Mouse (Mus musculus): ENCODE measurements around the gene Epop. TPM values are rescaled to one million over a fixed set of nuclear protein-coding genes. Genes with fewer than 3 reads are reported as not detected.

Gene Epop
- total RNA-seq, 2 experiments from 2014 or later = 0.75 to 1.00 TPM

DNA sequence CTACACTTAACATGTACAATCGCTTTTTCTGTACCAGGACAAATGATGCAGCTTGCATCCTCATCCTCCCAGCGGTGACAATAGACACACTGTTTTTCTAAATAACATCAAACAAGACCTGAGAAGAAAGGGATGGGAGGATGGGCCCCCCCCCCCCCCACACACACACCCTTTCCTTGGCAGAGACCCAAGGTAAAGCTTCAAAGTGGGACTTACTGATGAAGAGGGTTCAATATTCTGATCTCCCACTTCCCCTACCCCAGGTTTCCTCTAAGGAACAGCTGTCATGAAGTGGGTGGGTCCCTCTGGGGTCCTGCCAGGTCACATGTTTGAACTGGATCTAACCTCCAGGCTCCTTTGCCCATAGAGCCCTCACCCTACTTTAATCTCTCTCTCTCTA lies 1.5 kb upstream of the Epop start:
- DNase-seq (ENCODE audit: low spot score) = no peak

DNA sequence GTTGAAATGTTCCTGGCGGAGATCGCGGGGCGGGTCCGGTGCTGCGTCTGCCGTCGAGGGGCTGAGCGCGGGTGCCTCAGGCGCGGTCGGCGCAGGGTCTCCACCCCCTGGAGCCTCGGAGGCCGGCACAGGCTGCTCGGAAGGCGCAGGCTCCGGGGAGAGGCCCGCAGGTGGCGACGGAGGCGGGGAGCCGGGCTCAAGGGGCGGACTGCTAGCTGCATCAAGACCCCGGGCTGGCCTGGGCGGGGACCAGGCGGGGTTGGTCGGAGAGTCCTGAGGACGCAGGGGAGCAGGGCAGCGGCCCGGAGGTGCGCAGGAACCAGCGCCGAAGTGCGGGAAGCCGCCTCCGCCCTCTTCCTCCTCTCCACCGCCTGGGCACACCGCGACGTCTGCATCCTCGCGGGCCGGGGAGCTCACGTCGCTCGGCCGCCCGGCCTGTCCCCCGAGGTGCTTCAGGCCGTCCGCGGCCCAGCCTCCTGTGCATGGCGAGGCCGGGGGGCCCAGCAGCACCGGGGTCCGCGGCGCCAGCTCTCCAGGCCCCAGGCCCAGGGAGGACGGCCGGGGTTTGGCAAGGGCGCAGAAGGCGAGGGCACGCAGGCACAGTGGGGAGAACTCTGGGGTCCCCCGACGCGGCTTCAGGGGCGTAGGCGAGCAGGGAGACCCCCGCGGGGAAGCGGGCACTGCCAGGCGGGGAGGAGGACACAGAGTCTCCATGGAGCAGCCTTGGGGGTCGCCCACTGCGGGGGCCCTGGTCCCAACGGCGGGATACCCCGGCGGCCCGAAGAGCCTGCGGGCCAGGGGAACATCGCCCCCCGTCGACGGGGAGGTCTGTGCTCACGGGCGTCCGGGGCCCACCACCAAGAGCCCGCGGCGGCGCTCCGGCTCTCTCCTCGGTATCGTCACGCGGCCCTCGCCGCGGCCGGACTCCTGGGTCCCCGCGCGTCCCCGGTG lies 659 bp downstream of the Epop start:
- no peak for DNase-seq (ENCODE audit: low spot score)

DNA sequence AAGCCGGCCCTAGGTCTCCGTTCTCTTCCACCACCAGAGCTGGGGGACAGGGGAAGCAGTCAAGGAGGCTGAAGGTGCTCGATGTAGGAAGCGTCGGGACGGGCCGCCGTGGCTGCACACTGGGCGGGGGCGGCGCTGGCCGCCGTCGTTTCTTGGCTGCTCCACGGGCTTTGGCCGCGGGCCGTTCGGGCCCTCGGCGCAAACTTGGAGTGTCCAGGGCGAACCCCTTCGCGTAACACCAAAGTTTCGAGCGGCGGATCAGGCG lies 1.3 kb downstream of the Epop start:
- DNase-seq (ENCODE audit: low spot score) = no peak

DNA sequence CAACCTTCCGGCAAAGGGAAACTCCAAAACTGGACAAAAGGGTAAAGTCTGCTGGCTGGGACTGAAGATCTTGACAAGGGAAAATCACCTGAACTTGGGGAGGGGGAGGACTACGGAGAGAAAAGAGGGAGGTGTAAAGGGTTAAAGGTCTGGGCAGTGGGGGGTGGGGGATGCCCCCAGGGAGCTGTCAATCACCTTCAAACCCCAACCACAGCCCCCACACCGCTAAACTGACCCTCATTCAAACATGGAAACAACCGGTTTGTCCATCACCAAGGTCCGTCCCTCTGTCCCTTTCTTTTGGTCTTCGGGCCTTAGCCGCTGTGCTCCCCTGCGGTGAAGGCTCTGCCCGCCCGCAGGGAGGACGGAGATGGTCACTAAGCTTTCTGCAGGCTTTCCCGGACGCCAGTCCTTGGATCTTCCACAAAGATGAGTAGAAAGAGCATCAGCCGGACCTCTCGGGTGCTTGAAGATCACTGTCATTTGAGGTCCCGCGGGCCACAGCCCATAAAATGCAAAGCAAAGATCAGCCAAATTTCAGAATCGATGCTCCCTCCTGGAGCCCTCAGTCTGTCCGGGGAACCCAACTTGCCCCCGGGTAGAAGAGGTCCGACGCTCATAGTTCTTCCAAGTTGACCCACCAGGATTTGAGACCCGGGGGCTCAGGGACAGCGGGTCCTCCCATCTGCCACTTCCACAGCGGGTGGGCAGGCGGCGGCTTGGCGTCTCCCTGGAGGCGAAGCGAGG lies 1.8 kb downstream of the Epop start:
- DNase-seq (ENCODE audit: low spot score) = no peak

DNA sequence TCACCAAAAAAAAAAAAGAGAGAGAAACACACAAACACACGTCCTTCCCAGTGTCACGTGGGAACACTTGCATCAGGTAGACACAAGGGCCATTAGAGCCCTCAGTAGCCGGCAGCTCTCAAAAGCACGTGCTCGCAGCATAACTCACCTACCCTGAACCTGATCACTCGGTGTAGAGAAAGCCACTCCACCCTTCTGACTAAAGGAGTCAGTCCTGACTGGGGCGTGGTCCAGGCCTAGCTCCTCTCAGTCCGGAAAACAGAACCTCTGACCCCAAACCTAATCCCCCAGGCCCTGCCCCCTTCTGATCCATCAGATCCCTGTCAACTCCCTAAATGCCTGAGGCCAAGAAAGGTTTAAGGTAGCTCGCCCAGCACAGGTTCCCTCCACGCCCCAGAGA lies 2.7 kb downstream of the Epop start:
- no peak for DNase-seq (ENCODE audit: low spot score)

DNA sequence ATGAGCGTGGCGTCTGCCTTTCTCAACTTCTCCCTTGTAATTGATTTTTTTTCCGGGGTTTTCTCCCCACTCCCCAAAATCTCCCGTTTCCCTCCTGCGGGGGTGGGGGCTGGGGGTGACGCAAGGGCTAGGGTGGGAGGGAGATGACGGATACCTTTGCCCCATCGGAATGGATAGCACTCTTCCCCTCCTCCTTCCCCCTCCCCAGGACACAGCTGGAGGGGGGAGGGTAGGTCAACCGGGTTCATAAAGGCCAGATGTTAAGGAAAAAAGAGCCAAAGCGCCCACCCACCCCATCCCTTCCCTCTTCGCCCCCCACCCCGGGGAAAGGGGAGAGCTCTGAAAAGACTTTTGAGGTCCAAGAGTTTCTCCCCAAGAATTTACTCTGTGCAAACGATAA lies 3.1 kb downstream of the Epop start:
- DNase-seq (ENCODE audit: low spot score) = no peak

DNA sequence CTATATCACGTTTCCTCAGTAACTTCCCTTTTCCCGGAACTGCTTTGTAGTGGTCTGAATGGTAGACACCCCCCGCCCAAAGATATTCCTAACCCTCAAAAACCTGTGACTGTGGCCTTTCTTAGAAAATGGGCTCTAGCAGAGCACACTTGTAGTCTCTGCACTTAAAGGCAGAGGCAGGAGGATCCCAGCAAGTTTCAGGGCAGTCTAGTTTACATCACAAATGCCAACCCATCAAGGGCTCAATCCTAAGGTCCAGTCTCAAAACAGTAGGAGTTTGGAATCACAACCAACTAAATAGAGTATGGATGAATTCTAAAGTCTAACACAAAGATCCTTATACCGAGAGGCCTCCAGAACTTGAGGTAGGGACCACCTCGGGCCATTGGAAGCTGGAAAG lies 4.0 kb downstream of the Epop start:
- no peak for DNase-seq (ENCODE audit: low spot score)

DNA sequence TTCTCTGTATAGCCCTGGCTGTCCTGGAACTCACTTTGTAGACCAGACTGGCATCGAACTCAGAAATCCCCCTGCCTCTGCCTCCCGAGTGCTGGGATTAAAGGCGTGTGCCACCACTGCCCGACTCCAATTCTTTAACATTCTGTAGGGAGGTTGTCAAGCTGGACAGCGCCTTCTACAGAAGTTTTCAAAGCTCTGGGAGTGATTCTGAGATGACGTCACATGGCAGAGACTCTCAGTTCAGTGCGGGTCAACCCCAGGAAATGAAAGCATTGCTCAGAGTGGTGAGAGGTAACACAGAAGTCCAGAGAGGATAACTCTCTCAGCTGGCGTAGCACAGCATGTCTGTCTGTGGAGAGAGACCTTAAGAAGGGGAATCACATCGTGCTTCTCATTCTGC lies 6.3 kb downstream of the Epop start:
- no peak for DNase-seq (ENCODE audit: low spot score)

DNA sequence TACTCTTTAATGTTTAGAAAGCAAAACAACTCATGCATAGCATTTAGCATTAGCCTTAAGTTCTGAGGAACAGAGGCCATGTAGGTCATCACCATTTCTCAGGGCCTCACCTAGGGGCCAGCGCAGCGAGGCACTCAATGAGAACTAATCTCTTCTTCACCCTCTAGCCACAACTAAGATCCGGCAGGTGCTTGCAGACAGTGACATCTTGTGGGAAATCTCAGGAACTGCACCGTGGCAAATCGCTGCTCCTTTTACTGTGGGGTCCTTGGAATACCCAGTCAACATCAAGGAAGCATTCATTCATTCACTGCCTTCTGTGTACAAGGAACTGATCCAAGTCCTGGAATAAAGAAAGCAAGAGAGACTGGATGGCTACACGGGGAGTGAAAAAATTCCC lies 7.1 kb downstream of the Epop start:
- peak; percentile 71 for DNase-seq (ENCODE audit: low spot score)

DNA sequence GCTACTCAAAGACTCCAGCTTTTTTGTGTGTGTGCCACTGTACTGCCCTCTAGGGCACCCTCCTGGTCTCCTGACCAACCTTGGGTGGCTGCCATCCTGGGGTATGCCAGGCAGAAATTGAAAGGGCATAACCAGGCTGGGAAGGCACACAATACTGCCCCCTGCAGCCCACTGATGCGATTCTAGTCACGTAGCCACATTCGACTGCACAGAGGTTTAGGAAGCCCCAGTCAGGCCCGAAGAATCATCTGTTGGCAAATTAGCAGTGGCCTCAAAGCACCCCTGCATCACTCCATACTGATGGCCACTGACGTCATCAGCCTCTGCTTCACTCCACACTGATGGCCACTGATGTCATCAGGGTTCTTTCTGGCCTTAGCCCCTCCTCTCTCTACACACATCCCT lies 10.1 kb downstream of the Epop start:
- DNase-seq (ENCODE audit: low spot score) = peak; percentile 35

DNA sequence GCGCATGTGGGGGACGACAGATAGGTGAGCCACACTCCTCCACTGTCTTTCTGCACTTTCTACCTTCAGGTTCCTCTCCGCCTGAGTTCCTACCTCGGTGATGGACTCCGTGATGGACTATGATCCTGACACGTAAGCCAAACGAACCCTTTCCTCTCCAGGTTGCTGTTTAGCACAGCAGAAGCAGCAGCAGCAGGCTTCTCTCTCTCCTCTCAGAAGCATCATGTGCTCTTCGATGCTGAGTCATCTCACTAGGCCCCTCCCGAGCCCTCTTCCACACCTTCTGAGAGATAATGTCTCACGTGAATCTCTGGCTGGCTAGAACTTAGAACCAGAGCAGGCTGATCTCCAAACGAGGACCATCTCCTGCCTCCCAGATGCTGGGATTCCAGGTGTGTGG lies 11.1 kb downstream of the Epop start:
- DNase-seq (ENCODE audit: low spot score) = no peak

DNA sequence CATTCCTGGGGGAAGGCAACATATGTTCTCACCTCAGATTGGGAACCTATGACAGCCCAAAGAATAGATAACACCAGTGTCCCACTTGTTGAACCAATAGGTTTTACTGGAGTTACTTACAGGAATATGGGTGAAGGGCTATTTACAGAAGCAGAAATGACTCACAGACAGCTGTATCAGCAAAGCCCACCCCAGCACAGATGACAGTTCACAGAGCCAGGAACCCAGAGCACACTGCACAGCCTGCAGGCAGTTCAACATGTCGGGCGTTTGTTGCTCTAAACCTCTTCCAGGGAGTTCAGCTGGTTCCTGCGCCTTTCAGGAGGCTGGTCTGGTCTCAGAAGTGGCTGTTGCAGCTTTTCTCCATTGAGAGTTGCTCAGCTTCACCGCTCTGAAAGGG lies 14.2 kb downstream of the Epop start:
- no peak for DNase-seq (ENCODE audit: low spot score)

DNA sequence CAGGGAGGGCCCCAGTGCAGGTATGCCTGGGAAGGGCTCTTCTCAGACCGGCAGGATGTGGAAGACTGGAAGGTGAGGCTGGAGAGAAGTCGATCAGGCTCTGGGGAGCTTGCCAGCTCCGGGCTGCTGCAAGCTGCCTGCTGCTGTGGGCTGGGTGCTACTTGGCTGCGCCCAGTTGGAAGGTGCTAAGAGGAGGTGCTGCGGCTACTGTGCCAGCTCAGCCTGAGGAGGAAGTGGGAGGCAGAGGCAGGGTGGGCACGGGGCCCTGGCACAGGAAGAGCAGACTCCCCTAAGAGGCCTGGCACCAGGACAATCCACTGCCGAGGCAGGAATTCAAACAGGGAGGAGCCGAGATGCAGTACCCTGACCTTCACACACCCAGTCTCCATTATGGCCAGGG lies 18.4 kb downstream of the Epop start:
- no peak for DNase-seq (ENCODE audit: low spot score)

DNA sequence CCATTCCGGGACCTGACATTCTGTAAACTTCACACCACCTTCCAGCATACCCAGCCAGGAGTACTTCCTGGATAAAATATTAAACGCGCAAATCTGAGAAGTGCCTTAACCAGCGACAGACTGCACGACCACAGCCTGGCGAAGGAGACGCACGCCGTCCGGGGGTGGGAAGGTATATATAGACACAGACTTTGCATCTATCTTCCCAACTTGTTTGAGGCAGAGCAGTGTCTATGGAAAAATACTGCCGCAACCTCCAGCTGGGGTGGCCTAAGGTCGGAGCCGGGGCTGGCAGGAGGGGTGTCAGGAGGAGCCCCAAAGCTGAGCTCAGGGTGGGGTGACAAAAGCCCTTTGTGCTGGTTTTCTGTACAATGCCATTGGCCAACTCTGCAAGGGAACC lies 19.8 kb downstream of the Epop start:
- no peak for DNase-seq (ENCODE audit: low spot score)

DNA sequence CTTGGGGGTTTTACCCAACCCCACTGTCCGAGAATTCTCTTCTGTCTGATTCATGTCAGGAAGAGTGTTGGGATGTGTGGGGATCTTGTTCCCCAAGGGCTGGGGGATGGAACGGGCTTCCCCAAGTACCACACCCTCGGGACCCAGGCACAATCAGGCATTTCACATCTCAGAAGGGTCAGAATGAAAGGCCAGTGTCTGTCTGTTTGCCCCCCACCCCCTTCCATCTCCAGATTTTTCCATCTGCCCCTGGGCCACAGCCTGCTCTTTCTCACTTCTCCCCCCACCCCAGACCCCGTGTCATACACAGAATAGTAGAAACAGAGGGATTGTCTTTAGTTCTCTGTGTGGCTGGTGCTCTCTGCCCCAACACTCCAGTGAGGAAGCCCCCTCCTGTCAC lies 20.6 kb downstream of the Epop start:
- DNase-seq (ENCODE audit: low spot score) = no peak

DNA sequence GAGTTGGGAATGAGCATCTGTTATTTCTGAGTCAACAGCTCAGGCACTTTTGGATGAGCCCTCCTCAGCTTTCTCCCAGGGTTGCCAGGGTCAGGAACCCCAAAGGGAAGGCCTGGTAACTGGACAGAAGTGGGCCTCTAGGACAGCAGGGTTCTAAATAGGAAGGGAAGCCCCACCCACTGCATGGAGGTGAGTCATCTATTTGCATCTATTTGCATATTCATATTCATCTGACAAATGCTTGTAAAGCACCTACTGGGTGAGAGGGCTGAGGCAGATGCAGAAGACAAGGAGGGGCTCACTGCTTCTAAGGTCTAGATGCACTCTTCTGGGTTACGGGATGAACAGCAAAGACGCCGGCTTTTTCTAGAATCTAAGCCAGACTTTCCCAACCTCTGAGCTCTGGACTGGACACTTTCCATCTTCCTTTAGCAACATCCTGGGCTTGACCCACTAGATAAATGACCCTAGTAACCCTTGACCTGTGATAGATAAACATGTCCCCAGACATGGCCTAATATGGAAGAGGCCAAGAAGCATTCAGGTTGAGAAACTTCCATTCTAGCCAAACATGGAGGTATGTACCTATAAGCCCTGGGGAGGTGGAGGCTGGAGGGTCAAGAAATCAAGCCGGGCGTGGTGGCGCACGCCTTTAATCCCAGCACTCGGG lies 22.3 kb downstream of the Epop start:
- DNase-seq (ENCODE audit: low spot score) = no peak

DNA sequence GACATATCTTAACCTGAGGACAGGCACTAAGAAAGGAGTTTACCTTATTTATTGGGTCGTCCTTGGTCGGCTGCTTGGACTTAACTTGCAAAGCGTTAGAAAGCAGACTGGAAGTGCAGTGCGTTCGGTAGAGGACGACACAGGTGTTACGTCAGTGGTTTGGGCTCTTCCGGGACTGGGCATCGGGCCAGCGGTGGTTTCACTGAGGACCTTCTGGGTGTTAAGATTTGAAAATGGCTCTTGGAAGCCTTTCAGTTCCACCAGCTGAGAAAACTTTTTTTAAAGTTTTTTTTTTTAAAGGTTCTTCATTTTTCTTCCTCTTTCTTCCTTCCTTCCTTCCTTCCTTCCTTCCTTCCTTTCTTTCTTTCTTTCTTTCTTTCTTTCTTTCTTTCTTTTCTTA lies 25.6 kb downstream of the Epop start:
- peak; percentile 15 for DNase-seq (ENCODE audit: low spot score)

DNA sequence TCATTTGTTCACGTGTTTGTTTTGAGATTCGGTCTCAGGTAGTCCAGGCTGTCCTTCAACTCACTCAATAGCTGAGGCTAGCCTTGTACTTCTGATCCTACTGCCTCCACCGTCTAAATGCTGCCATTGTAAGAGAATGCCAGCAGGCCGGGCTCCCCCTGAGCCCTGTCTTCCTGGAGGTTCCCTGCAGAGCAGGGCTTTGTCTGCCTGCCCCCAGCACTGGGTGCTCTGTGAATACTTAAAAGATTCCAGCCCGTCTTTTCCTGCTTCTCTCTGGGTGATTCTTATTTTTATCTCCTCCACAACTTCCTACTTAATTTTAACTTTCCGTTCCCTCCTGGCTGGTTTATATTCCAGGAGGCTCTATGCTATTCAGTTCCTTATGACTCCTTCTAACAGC lies 27.3 kb downstream of the Epop start:
- no peak for DNase-seq (ENCODE audit: low spot score)

DNA sequence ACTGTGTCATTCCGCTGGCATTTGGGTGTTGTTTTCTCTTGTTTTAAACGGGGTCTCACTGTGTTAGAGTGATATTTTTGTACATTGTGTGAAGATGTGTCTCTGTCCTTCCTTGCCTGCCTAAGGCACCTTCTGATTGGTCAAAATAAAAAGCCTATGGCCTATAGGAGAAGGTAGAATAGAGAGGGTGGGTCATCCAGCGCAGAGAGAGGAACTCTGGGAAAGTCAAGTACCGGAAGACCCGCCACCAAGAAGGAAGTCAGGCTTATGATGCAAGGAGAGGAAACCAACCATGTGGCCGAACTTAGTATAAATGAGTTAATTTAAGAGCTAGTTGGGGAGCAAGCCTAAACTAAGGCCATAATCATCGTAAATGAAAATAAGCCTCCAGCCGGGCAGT lies 30.4 kb downstream of the Epop start:
- DNase-seq (ENCODE audit: low spot score) = no peak

DNA sequence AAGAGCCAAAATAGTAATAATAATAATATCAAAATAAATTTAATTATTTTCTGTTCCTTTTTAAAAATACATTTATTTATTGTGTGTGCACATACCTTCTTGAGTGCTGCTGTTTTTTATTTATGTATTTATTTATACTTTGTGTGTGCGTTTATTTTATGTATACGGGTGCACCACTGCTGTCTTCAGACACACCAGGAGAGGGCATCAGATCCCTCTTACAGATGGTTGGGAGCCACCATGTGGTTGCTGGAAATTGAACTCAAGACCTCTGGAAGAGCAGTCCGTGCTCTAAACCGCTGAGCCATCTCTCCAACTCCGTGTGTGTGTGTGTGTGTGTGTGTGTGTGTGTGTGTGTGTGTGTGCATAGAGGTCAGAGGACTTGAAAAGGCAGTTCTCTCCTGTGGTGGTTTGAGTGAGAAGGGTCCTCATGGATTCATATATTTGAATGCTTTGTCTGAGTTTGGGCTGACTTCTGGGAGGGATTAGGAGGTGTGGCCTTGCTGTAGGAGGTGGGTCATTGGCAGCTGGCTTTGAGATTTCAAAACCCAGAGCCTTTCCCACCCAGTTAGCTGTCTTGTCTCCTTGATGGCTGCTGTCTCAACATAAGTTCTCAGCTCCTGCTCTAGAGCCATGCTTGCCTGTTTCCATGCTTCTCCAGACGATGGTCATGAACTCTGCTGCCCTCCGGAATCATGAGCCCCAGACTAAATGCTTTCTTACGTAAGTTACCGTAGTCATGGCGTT lies 31.4 kb downstream of the Epop start:
- DNase-seq (ENCODE audit: low spot score) = no peak

DNA sequence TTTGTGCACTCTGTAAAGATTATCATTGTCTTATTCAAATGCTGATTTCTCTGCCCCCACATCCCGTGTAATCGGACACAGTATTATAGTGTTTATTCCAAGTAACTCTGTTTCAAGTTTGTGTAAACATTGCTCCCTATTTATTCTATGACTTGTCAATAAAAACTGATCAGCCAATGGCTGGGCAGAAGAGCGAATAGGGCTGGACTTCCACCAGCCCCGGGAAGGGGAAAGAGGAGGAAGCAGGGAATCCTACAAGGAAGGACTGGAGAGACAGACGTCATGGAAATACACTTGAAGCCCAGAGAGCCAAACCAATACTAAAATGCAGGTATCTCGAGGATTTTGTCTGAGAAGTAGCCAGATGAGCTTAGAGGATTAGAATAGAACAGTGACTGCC lies 35.4 kb downstream of the Epop start:
- DNase-seq (ENCODE audit: low spot score) = no peak

DNA sequence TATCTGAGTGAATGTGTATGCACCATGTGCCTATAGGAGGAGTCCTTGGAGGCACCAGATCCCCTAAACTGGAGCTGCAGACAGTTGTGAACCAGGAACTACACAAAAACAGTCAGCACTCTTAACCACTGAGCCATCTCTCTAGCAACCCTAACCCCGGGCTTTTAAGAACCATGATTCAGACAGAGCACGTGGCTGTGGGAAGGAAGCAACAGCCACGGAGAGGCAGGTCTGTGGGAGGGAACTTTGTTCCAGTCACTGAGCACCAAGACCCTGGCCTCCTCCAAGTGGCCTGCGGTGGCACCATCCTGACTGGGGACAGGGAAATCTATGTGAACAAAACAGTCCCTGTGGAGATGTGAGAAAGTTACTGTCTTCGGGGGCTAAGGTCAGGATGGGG lies 37.6 kb downstream of the Epop start:
- no peak for DNase-seq (ENCODE audit: low spot score)
